Mouse (Mus musculus) kidney, adult 2 months (tissue): ENCODE results near the gene Armc12. TPM values are rescaled to one million over a fixed set of nuclear protein-coding genes. Genes with fewer than 3 reads are reported as not detected.

Experiments
- DNase-seq: peaks from one replicate; pipeline ENCODE4 v3.0.0; 2021
- H3K27ac ChIP-seq: fragments of 200-500 bp; 2 replicates; pipeline ENCODE4 v1.5.1; 2012; ENCODE audit warnings: low read depth, low read length, control low read depth, inconsistent platforms; ENCODE audit not compliant: insufficient read depth
- H3K27me3 ChIP-seq: fragments of 200-500 bp; replicated peaks from 2 replicates; pipeline ENCODE4 v1.6.1; 2012; ENCODE audit warnings: mild to moderate bottlenecking, moderate library complexity, low read length, inconsistent platforms; ENCODE audit not compliant: control insufficient read depth, insufficient read depth
- H3K36me3 ChIP-seq: fragments of 200-500 bp; 2 replicates; pipeline ENCODE4 v1.6.1; 2012; ENCODE audit warnings: mild to moderate bottlenecking, moderate library complexity, low read length, inconsistent platforms; ENCODE audit not compliant: control insufficient read depth, insufficient read depth
- H3K4me1 ChIP-seq: fragments of 200-500 bp; 2 replicates; pipeline ENCODE4 v1.6.1; 2011; ENCODE audit warnings: low read length; ENCODE audit not compliant: control insufficient read depth, insufficient read depth
- H3K4me3 ChIP-seq: fragments of 200-500 bp; 2 replicates; pipeline ENCODE4 v1.5.1; 2011; ENCODE audit warnings: mild to moderate bottlenecking, low read depth, low read length, control low read depth; ENCODE audit not compliant: insufficient read depth
- CTCF ChIP-seq: fragments of 200-500 bp; conservative IDR thresholded peaks from 2 replicates; pipeline ENCODE4 v1.5.1; 2011; ENCODE audit warnings: low read depth, mild to moderate bottlenecking, control low read depth, low read length, moderate library complexity, mixed read lengths; ENCODE audit not compliant: insufficient read depth, insufficient read length
- POLR2A ChIP-seq: fragments of 200-500 bp; IDR thresholded peaks from one replicate; pipeline ENCODE4 v1.6.1; 2011; ENCODE audit warnings: low read depth, low read length, control low read depth
- WGBS: fragments of 180-500 bp; shearing (Covaris S2); methylation state at CpG from one replicate; pipeline ENCODE4 v1.1.7; 2018; 5-methylcytosine and 5-hydroxymethylcytosine counted together
- polyA plus RNA-seq: library from polyadenylated mRNA; depleted of rRNA; stranded (reverse); fragments of >200 nt; gene quantifications from 2 replicates; pipeline ENCODE4 v1.2.3, GENCODE M21; 2012; rRNA removed

Armc12 gene
- polyA plus RNA-seq, 1 experiment: not detected

GRCm38 (mm10) chr17:28572521-28572920 is 41.9 kb downstream of the Armc12 start:
- no peaks in the 10 kb centered on the region; the same call in 1 of the 2 replicates for H3K27me3 ChIP-seq
- DNase-seq: no peak
- TF ChIP-seq POLR2A: no peak
- TF ChIP-seq CTCF: no peak
- no peak overlapping the region for H3K4me3 ChIP-seq
- no peak overlapping the region for H3K27ac ChIP-seq
- WGBS: 82% methylated on average over 7 of the region's 7 CpGs
- H3K36me3 ChIP-seq: no peaks in the 10 kb centered on the region
- H3K4me1 ChIP-seq: no peaks in the 10 kb centered on the region

GRCm38 (mm10) chr17:28572941-28573340 is 42.3 kb downstream of the Armc12 start:
- Histone ChIP-seq H3K36me3 (no peaks in the 10 kb centered on the region), H3K4me1 (no peaks in the 10 kb centered on the region), H3K4me3 (no peak overlapping the region), H3K27me3 (no peaks in the 10 kb centered on the region; the same call in 1 of the 2 replicates), H3K27ac (no peak overlapping the region)
- TF ChIP-seq POLR2A (no peak), CTCF (no peak)
- 74% methylated on average over 6 of the region's 6 CpGs for WGBS
- DNase-seq: no peak

DNA sequence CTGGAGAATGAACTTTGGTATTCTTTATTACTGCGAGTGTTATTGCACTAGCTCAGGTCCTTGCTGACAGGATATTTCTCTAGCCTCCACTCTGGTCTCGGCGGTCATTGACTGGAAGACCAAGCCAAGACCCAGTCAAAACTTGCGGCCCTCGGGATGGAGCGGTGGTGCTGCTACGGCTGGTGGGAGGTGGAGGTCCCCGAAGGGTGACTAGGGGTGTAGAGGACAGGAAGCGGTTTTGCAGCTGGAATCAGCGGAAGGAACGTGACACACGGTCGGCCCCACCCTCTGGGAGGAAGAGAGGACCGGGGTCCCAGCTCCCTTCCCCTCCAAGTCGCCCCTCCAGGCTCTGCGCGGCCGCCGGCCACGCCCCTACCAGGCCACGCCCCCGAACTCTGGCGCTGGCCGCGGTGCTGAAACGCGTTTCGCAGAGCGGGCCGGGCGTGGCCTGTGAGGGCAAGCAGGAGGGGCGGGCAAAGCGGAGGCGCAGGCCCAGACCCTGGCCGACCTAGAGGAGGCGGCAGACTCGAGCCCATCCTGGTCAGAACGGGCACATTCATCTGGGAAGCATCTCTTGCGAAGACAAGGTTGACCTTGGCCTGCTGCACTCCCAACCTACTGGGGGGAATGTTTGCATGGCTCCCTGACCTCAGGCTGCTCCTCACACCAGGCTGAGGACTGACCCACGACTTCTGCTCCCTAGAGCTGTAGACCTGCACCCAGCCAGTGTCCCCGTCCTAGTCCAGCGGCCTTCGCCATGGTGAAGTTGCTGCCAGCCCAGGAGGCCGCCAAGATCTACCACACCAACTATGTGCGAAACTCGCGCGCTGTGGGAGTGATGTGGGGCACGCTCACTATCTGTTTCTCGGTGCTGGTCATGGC is 44.9 kb downstream of the Armc12 start, which contains the start of gene Lhfpl5:
TSS of gene Lhfpl5 (plus strand) at position 398 of the 882 bp plus-strand sequence.
- Histone ChIP-seq H3K36me3 (no peaks in the 10 kb centered on the region), H3K4me1 (no peaks in the 10 kb centered on the region), H3K27ac (no peak within 1 kb of the TSS), H3K27me3 (no peaks in the 10 kb centered on the region; the same call in 1 of the 2 replicates), H3K4me3 (no peak within 1 kb of the TSS)
- DNase-seq: no peak
- 16% methylated on average over 49 of the region's 50 CpGs for WGBS
- TF ChIP-seq CTCF: no peak
- no peak for TF ChIP-seq POLR2A

DNA sequence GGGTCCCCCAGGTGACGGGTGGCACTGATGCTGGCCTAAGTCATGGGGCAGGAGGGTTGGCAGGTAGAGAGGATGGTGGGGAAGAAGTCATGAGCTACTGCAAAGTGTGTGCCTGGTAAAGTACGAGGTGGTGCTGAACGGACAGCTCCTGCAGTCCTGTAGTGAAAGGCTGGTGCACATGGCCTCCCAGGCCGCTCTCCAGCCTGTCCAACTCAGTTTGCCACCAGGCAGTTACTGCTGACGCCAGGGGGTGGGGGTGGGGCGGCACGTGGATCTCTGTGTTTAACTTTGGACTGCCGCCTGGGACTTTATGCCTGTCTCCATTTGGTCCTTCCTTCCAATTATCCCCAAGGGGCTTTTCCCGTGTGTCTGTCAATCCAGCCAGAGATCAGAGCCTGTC is 49.8 kb downstream of the Armc12 start:
- Histone ChIP-seq H3K4me1 (no peaks in the 10 kb centered on the region), H3K27me3 (no peaks in the 10 kb centered on the region), H3K27ac (no peak overlapping the region), H3K4me3 (no peak overlapping the region), H3K36me3 (no peaks in the 10 kb centered on the region)
- 2% methylated on average over 9 of the region's 9 CpGs for WGBS
- no peak for TF ChIP-seq POLR2A
- no peak for TF ChIP-seq CTCF
- DNase-seq: peak; percentile 64

- Histone ChIP-seq H3K4me3 (no peak overlapping the region), H3K36me3 (no peaks in the 10 kb centered on the region), H3K27me3 (no peaks in the 10 kb centered on the region), H3K4me1 (no peaks in the 10 kb centered on the region), H3K27ac (no peak overlapping the region)
- 69% methylated on average over 2 of the region's 2 CpGs for WGBS
- no peak for DNase-seq
- TF ChIP-seq CTCF (no peak), POLR2A (no peak)
These were observed 50.5 kb downstream of the Armc12 start for GRCm38 (mm10) chr17:28581056-28581455.

DNA sequence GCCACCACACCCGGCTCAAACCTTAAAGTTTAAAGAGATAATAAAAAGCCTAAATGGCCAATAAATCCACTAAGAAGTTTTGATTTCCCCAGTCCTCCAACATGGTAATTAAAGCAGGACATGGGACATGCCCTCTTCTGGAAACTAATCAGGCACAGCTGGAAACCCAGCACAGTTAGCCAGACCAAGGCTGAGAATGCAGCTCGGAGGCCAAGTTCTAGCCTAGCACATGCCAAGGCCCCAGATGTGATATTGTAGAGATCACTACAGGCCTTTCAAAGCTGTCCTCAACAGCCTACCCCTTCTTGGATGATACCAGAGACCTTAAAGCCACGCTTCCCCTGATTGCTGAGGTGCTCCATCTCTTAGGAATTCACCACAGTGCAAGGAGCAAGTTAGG is 55.9 kb downstream of the Armc12 start:
- no peak for DNase-seq
- no peak for TF ChIP-seq POLR2A
- no peak for TF ChIP-seq CTCF
- H3K4me1 ChIP-seq: no peaks in the 10 kb centered on the region
- H3K27me3 ChIP-seq: no peaks in the 10 kb centered on the region
- H3K27ac ChIP-seq: no peak overlapping the region
- 70% methylated on average over 3 of the region's 3 CpGs for WGBS
- H3K4me3 ChIP-seq: no peak overlapping the region
- H3K36me3 ChIP-seq: peaks cover 3% of the 10 kb centered on the region

DNA sequence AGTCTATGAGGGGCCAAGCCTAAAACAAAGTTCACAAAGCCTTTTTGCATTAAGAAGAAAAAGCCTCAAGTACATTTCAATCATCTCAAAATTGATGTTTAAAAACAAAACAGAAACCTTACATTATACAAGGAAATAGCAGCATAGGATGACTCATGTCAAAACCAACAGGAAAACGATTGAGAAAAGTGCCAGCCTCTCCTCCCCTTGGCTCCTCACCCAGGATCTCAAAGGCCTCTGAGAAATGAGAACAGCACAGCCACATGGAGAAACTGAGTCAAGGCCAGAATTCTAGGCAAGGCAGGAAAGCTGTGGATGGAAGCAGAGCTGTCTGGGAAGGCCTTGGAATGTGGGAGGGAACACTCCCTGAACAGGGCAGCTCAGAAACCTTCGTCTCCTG is 58.0 kb downstream of the Armc12 start:
- WGBS: 66% methylated on average over 2 of the region's 2 CpGs
- Histone ChIP-seq H3K36me3 (peaks cover 3% of the 10 kb centered on the region), H3K27ac (no peak overlapping the region), H3K4me3 (no peak overlapping the region), H3K27me3 (no peaks in the 10 kb centered on the region), H3K4me1 (no peaks in the 10 kb centered on the region)
- no peak for TF ChIP-seq POLR2A
- no peak for DNase-seq

Other genes starting within 250 kb of the Armc12 start
- gene Fance, start 217.3 kb upstream of the Armc12 start, polyA plus RNA-seq: 11.4 and 12.1 TPM in 2 replicates
- gene Rpl10a, start 202.3 kb upstream of the Armc12 start, polyA plus RNA-seq: 2,603 and 2,904 TPM in 2 replicates
- 15.7 and 17.8 TPM in 2 replicates for gene Tead3, start 180.0 kb upstream of the Armc12 start, polyA plus RNA-seq
- 0.11 TPM in 1 of 2 replicates, not detected in the other for gene Tulp1, start 165.6 kb upstream of the Armc12 start, polyA plus RNA-seq
- gene Fkbp5, start 13.3 kb upstream of the Armc12 start, polyA plus RNA-seq: 13.4 and 14.3 TPM in 2 replicates
- not detected in 2 replicates for gene Clpsl2, start 18.6 kb downstream of the Armc12 start, polyA plus RNA-seq
- 0.35 and 2.0 TPM in 2 replicates for gene Clps, start 30.0 kb downstream of the Armc12 start, polyA plus RNA-seq
- 0.19 and 0.41 TPM in 2 replicates for gene Lhfpl5, start 44.8 kb downstream of the Armc12 start, polyA plus RNA-seq
- 21.5 and 21.6 TPM in 2 replicates for gene Srpk1, start 91.9 kb downstream of the Armc12 start, polyA plus RNA-seq
- gene Slc26a8, start 159.4 kb downstream of the Armc12 start, polyA plus RNA-seq: 0.86 and 0.91 TPM in 2 replicates
- 92.2 and 97.3 TPM in 2 replicates for gene Mapk14, start 160.5 kb downstream of the Armc12 start, polyA plus RNA-seq
- 0.63 and 0.94 TPM in 2 replicates for gene AC170998.1, start 195.3 kb downstream of the Armc12 start, polyA plus RNA-seq
- gene Mapk13, start 238.5 kb downstream of the Armc12 start, polyA plus RNA-seq: 10.5 and 10.9 TPM in 2 replicates